8 mouse cellular contexts compared by ENCODE assay signal in the genomic region with DNA sequence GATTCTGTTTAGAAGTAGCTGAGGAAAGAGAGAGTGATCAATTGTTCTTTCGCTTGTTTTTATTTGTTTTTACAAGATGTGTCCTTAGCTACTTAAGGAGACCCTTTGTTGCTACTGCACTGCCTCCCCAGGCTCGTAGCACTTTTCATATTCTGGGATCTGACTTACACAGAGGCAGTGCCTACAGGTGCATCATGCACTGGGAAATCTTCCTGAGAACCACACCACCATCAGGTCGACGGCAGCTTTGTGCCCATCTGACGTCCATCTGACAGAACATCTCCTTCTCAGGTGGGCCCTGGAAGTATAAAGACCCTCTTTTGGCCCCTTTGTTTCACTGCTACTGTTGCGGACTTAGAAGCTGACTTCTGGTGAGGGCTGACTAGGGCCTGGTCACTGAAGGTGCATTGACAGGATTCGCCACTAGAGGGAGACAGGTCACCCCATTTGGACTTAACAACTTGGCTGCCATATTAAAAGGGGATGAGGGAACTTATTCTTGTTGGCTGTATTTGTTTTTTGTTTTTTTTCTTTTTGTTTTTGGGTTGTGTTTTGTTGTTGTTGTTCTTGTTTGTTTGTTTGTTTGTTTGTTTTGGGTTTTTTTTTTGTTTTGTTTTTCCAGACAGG. TPM values are rescaled to one million over a fixed set of nuclear protein-coding genes. Genes with fewer than 3 reads are reported as not detected.
A peak's percentile ranks its signal among the peaks of the same experiment; 100 is the strongest.
DNase-seq lines count a peak whose midpoint lies in the region; ATAC-seq lines count a peak whose summit lies in the region.

No protein-coding gene starts in this region.

- no peak overlapping the region for H3K4me3 ChIP-seq in forebrain, embryonic 13.5 days

- H3K4me1 ChIP-seq in forebrain, embryonic 13.5 days, result no peaks in the 10 kb centered on the region

- H3K27me3 ChIP-seq in forebrain, embryonic 13.5 days, result no peaks in the 10 kb centered on the region

- H3K27ac ChIP-seq in forebrain, embryonic 13.5 days, result no peak overlapping the region

- H3K4me2 ChIP-seq in forebrain, embryonic 13.5 days, result no peak overlapping the region

- peak; percentile 68 for ATAC-seq in forebrain, embryonic 13.5 days

- intact Hi-C loops in heart, postnatal 25 days (cut with DNase I), result loop anchor here (1.0 to 5.0 kb wide), 3 partner anchors 49 to 155 kb away; no protein-coding TSS in a partner anchor

- H3K36me3 ChIP-seq in forebrain, embryonic 13.5 days (ENCODE audit: poor library complexity, severe bottlenecking), result peaks cover 18% of the 10 kb centered on the region

- H3K9ac ChIP-seq in forebrain, embryonic 13.5 days, result no peak overlapping the region

- 28% methylated on average over 7 of the region's 7 CpGs for WGBS in forebrain, embryonic 13.5 days

- no peaks in the 10 kb centered on the region for H3K9me3 ChIP-seq in forebrain, embryonic 13.5 days (replicated peaks)

- peak; percentile 79 for DNase-seq in MN1 (ENCODE audit: low spot score)
- DNase-seq in c-Kit-positive CD71-positive TER-119-positive erythroid progenitor cells, embryonic 14.5 days (ENCODE audit: low spot score), result peak; percentile 83
- peak; percentile 51 for DNase-seq in heart, postnatal 25 days (ENCODE audit: low spot score)
- DNase-seq in layer of hippocampus, adult 9-10 months (ENCODE audit: low spot score), result peak; percentile 90
- DNase-seq in lung, postnatal 14 days, result peak; percentile 90
- DNase-seq in retina, postnatal 1 day, result peak; percentile 86
- DNase-seq in urinary bladder, adult 2 months (ENCODE audit: low spot score), result peak; percentile 46

RNA-seq across cellular contexts. Expression of a gene that starts 27.2 kb away (rescaled TPM):
- 45.9 and 47.4 TPM in 2 replicates for polyA plus RNA-seq in forebrain, embryonic 13.5 days (2015; fragmentation: Nextera tagmentation; extraction: Ambion mirVana)
- 10 to 100 TPM; 30.5 to 39.7 TPM for total RNA-seq in heart, postnatal 25 days (2021)
- 30.8 and 33.2 TPM in 2 replicates for polyA plus RNA-seq in urinary bladder, adult 2 months (2012; rRNA removed)

RNA-seq across cellular contexts. Expression of a gene that starts 34.6 kb away (rescaled TPM):
- 44.9 and 63.0 TPM in 2 replicates for polyA plus RNA-seq in forebrain, embryonic 13.5 days (2015; fragmentation: Nextera tagmentation; extraction: Ambion mirVana)
- 100 to 1,000 TPM; 153 to 157 TPM for total RNA-seq in heart, postnatal 25 days (2021)
- 32.1 and 34.3 TPM in 2 replicates for polyA plus RNA-seq in urinary bladder, adult 2 months (2012; rRNA removed)
